Mouse (Mus musculus) heart, adult 2 months (tissue): ENCODE data around the gene Acaca.

Source experiments
- CTCF ChIP-seq: fragments of 200-600 bp; IDR thresholded peaks from 2 replicates; pipeline ENCODE4 v1.8.1; 2022; ENCODE audit warnings: antibody characterized with exemption, mild to moderate bottlenecking, moderate library complexity
- EP300 ChIP-seq: fragments of 200-500 bp; IDR thresholded peaks from 2 replicates; pipeline ENCODE4 v1.6.1; 2011; ENCODE audit warnings: low read depth, low read length, control low read depth; ENCODE audit not compliant: insufficient read depth
- POLR2A ChIP-seq: fragments of 200-500 bp; IDR thresholded peaks from 2 replicates; pipeline ENCODE4 v1.6.1; 2011; ENCODE audit warnings: mild to moderate bottlenecking, low read depth, low read length, control low read depth; ENCODE audit not compliant: insufficient read depth

GRCm38 (mm10) chr11:84258053-84258710 lies 128.7 kb downstream of the Acaca start:
- TF ChIP-seq POLR2A (no peak), EP300 (no peak), CTCF (no peak)
